Mouse (Mus musculus) kidney, adult 9 months (tissue): ENCODE measurements around the gene Gm10447.
"Not testable (repeated sequence)": the region's sequence is repeated elsewhere in the genome, so short reads cannot be mapped to it uniquely, and the experiment has no call there.

ENCODE experiments used
- DNase-seq: peaks from one replicate; pipeline ENCODE4 v3.0.0; 2022

The Gm10447 gene

GRCm38 (mm10) chr11:53441921-53442320 is 15.0 kb downstream of the Gm10447 start:
- no peak for DNase-seq

- DNase-seq: no peak
Measured at GRCm38 (mm10) chr11:53436338-53436737, 20.6 kb downstream of the Gm10447 start.

- no peak for DNase-seq
Measured at GRCm38 (mm10) chr11:53435504-53435903, 21.4 kb downstream of the Gm10447 start.

- no peak for DNase-seq
Measured at GRCm38 (mm10) chr11:53433057-53433456, 23.9 kb downstream of the Gm10447 start.

GRCm38 (mm10) chr11:53431347-53432056 is 25.4 kb downstream of the Gm10447 start:
- DNase-seq: no peak

GRCm38 (mm10) chr11:53430670-53431346 is 26.1 kb downstream of the Gm10447 start, which contains the start of the genes Uqcrq and Gdf9:
TSS of gene Uqcrq (minus strand) at chr11:53430831.
TSS of gene Gdf9 (plus strand) at chr11:53431023.
- peak; percentile 100 for DNase-seq

- DNase-seq: no peak
Measured at GRCm38 (mm10) chr11:53430300-53430669, 26.6 kb downstream of the Gm10447 start.

DNA sequence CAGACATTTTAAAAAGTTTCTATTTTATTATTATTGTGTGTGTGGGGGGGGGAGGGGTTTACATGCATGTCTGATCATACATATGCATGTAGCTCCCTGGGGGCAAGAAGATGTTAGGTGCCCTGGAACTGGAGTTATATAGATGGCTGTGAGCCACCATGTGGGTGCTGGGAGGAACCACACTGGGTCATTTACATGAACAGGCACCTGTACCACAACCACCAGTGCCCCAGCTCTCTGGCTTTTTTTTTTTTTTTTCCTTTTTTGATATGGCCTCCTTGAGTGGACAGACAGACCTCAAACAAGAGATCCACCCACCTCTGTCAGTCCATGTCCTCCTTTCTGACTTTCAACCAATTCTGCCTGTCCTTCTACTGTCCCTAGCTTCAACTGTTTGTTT is 27.7 kb downstream of the Gm10447 start:
- DNase-seq: no peak

- DNase-seq: no peak
Measured at GRCm38 (mm10) chr11:53428716-53429057, 28.2 kb downstream of the Gm10447 start.

DNA sequence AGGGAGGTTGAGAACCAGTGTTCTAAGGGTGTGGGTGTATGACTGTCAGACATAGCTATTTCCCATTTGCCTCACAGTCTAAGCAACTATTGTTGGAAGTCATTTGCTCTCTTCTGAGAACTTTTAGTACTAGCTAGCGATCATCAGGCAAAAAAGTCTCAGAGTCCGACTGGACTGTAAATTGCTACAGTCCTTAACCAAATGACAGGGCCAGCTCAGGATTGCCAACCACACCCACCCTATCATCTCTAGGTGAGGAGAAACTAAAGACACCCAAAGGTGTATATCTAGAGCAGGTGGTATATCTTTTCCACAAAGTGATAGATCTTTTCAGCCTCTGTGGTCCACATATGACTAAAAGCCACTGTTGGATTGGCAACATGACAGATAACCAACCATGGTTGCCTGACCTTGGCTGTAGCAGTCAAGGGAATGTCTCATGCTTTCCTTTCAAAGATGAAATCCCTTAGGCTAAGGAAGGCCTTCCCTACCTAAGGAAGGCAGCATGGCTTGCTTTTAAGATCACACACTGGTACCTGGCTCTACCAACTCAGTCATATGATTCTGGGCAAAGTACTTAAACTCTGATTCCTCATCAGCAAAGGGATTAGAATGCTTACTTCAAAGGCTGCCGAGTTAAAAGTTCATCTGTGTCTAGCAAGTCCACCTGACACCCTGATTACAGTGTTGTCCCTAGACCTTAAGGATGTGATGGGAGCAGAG is 28.8 kb downstream of the Gm10447 start:
- DNase-seq: peak; percentile 33

DNA sequence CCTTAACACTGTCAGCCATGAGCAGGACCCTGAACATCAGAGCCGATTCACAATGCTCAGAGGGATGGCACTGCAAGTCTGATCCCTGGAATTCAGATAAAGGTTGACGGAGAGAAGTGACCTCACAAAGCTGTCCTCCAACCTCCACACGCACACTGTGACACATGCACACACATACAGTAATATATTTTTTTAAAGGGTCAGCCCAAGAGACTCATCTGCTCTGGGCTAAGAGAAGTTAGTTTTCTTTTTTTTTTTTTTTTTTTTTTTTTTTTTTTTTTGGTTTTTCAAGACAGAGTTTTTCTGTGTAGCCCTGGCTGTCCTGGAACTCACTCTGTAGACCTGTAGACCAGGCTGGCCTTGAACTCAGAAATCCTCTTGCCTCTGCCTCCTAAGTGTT is 30.0 kb downstream of the Gm10447 start:
- DNase-seq: not testable (repeated sequence)

DNA sequence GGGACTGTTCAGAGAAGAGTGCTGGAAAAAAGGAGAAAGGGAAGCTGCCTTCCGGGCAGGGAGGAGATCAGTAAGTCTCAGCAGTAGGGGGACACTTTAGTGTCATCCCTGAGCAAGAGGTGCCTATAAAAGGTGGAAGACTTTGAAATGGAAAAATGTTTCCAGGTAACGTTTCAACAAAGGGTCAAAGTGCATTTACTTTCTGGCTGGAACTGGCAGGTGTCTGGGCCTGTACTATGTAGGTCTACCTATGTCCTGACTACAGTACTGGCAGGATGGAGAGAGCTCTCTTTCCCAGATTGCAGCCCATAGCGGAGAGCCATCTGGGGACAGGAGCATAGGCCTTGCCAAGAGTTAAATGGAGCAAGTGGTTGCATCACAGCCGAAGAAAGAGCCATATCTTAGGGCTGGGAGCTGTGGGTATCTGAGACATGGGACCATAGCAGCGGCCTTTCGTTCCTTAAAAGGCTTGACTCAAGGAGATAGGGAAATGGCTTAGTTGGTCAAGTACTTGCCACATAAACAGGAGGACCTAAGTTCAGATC is 31.1 kb downstream of the Gm10447 start:
- DNase-seq: peak; percentile 19

- no peak for DNase-seq
Measured at GRCm38 (mm10) chr11:53425251-53425650, 31.7 kb downstream of the Gm10447 start.

DNA sequence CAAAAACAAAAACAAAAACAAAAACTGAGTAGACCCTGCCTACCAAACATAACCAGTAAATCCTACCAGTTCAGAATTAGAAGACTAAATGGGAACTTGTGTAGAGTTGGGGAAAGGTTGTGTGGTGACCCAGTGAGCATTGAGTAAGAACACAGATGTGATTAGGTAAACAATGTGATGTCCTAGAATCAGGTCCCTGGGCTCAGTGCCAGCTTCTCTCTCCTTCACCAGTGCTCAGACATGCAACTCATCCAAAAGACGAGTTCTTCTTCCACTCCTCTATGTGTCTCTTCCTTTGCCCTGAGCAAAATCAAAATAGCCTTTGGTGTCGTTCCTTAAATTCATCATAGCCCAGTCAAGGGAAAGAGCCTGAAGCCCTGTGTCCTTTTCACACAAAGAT is 32.1 kb downstream of the Gm10447 start:
- peak; percentile 22 for DNase-seq

DNA sequence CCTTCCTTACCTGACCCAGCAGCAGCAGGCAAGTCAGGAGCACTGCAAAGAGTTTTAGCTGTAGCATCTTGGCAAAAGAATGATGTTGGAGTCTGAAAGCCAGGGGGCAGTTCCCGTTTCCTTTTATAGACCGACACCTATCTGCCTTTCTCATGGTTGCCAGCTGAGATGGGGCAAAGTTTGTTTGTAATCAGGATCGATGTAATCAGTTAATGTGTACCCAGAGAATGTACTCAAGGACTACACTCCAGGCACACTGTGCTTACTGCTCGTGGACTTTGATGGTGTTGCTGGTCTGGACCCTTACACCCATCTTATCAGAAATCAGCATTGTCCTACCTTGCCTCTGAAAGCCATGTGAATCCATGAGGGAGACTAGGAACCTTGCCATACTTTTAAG is 33.9 kb downstream of the Gm10447 start, which contains the start of gene Leap2:
Leap2 (minus strand) TSS at position 135 of the 400 bp plus-strand sequence.
- peak; percentile 72 for DNase-seq

GRCm38 (mm10) chr11:53418048-53418447 is 38.9 kb downstream of the Gm10447 start:
- peak; percentile 28 for DNase-seq

DNA sequence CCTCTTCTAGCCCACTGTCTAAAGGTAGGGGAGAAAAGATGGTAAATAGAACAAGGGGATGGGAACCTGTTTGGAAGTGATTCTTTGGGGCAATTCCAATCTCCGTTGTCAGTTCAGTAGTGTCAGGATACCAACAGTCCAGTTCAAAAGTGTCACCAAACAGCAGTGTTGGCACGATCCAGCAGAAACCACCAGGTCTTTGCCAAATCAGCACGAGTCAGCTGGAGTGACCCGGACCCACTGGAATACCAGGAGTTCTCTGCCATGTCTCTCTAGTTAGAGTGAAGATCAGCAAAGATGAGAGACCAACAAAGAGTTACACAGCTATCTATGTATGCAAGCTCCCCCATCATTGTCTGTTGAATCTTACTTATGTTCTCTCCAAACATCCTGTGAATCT is 43.0 kb downstream of the Gm10447 start:
- no peak for DNase-seq

- DNase-seq: peak; percentile 34
Measured at GRCm38 (mm10) chr11:53411738-53412137, 45.2 kb downstream of the Gm10447 start.
